Mouse (Mus musculus): ENCODE measurements around the gene Aym1. TPM values are rescaled to one million over a fixed set of nuclear protein-coding genes. Genes with fewer than 3 reads are reported as not detected.
A peak's percentile ranks its signal among the peaks of the same experiment; 100 is the strongest.

The Aym1 gene
- polyA plus RNA-seq, 1 experiment, result not detected

DNA sequence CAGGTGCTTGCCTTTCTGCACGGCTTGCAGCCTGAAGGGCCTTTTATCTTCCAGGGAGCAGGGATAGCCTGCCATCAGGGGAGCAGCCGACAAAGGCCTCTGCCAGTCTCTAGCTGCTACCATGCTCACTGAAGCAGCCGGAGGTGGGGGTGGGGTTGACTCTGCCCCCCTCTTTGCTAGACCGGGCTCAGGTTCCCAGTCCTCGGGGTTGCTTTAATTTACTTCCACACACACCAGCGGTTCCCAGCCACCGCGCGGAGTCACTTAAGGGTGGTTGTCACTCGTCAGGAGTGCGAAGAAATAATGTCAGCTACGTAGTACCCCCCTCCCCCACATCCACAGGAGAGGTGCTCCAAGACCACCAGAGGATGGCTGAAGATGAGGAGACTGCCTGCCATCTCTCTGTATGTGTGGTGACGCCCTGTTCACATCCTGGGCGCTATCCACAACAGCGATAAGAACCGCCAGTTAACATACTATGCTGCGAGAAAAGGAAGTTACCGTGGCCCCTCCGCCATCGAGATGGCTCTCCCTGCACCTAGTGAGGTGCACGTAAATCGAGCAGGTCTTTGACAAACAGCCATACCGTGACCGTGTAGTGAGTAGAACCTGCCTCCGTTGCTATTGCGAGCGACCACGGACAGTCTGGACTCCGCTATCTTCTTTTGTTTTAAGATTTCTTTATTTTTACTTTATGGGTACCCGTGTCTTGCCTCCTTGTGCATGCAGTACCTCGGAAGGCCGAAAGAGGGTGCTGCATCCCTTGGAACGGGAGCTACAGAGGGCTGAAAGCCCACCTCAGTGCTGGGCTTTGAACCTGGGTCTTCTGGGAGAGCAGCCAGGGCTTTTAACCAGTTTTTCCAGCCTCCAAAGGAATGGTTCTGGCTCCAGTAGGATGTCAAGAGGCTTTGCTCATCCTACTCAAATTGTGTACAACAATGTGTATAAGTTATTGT, 16.2 kb downstream of the Aym1 start:
- peaks cover 23% of the 10 kb centered on the region for H3K4me1 ChIP-seq (ENCODE audit: control insufficient read depth, insufficient read depth, low read length)
- H3K4me3 ChIP-seq (replicated peaks; ENCODE audit: insufficient read depth, low read depth, low read length), result peak overlapping the region; percentile 71
- peak overlapping the region; percentile 83 for H3K27ac ChIP-seq (ENCODE audit: insufficient read depth, low read length)
- DNase-seq, result peak; percentile 76 to 90
- no peak for TF ChIP-seq POLR2A (IDR thresholded peaks at IDR 0.05; ENCODE audit: borderline replicate concordance, insufficient read depth, low read length)
- TF ChIP-seq CTCF (IDR thresholded peaks at IDR 0.05; ENCODE audit: borderline replicate concordance, insufficient read depth, low read depth, low read length), result peak; percentile 94
- no peaks in the 10 kb centered on the region for H3K27me3 ChIP-seq (ENCODE audit: control insufficient read depth, insufficient read depth, low read length)
- 9% methylated on average over 33 of the region's 33 CpGs for WGBS

GRCm38 (mm10) chr5:113374290-113374689, 17.2 kb downstream of the Aym1 start:
- no peak for DNase-seq
- peaks cover 23% of the 10 kb centered on the region for H3K4me1 ChIP-seq (ENCODE audit: control insufficient read depth, insufficient read depth, low read length)
- H3K27me3 ChIP-seq (ENCODE audit: control insufficient read depth, insufficient read depth, low read length), result no peaks in the 10 kb centered on the region
- TF ChIP-seq CTCF (IDR thresholded peaks at IDR 0.05; ENCODE audit: borderline replicate concordance, insufficient read depth, low read depth, low read length) (no peak), POLR2A (IDR thresholded peaks at IDR 0.05; ENCODE audit: borderline replicate concordance, insufficient read depth, low read length) (no peak)
- WGBS, result 59% methylated on average over 10 of the region's 10 CpGs
- H3K4me3 ChIP-seq (replicated peaks; ENCODE audit: insufficient read depth, low read depth, low read length), result no peak overlapping the region
- H3K27ac ChIP-seq (ENCODE audit: insufficient read depth, low read length), result peak overlapping the region; percentile 61

- WGBS, result 41% methylated on average over 3 of the region's 3 CpGs
- Histone ChIP-seq H3K4me1 (ENCODE audit: control insufficient read depth, insufficient read depth, low read length) (peaks cover 23% of the 10 kb centered on the region), H3K4me3 (replicated peaks; ENCODE audit: insufficient read depth, low read depth, low read length) (no peak overlapping the region), H3K27ac (ENCODE audit: insufficient read depth, low read length) (no peak overlapping the region), H3K27me3 (ENCODE audit: control insufficient read depth, insufficient read depth, low read length) (no peaks in the 10 kb centered on the region)
- peak; percentile 73 to 86 for DNase-seq
- TF ChIP-seq POLR2A (IDR thresholded peaks at IDR 0.05; ENCODE audit: borderline replicate concordance, insufficient read depth, low read length) (no peak), CTCF (IDR thresholded peaks at IDR 0.05; ENCODE audit: borderline replicate concordance, insufficient read depth, low read depth, low read length) (peak; percentile 65; the same call in 1 of the 2 replicates)
Observed at GRCm38 (mm10) chr5:113375783-113376182, 18.7 kb downstream of the Aym1 start.

DNA sequence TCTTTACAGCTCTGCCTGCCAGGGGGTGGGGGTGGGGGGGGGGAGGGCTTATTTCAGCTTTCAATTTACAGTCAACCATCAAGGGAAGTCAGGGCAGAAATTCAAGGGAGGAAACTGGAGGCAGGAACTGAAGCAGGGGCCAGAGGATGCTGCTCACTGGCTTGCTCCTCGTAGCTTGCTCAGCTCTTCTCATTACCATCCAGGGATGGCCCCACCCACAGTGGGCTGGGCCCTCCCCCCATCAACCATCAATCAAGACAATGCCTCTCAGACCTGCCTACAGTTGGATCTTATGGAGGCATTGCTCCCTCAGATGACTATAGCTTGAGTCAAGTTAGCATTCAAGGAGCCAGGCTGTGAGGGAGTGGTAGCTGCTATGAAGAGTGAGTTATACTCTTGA, 19.2 kb downstream of the Aym1 start:
- DNase-seq, result no peak
- Histone ChIP-seq H3K27ac (ENCODE audit: insufficient read depth, low read length) (no peak overlapping the region), H3K27me3 (ENCODE audit: control insufficient read depth, insufficient read depth, low read length) (no peaks in the 10 kb centered on the region), H3K4me3 (replicated peaks; ENCODE audit: insufficient read depth, low read depth, low read length) (no peak overlapping the region), H3K4me1 (ENCODE audit: control insufficient read depth, insufficient read depth, low read length) (peaks cover 23% of the 10 kb centered on the region)
- TF ChIP-seq CTCF (IDR thresholded peaks at IDR 0.05; ENCODE audit: borderline replicate concordance, insufficient read depth, low read depth, low read length), result no peak
- TF ChIP-seq POLR2A (IDR thresholded peaks at IDR 0.05; ENCODE audit: borderline replicate concordance, insufficient read depth, low read length), result no peak
- WGBS, result 94% methylated on average over 1 of the region's 1 CpGs

GRCm38 (mm10) chr5:113379416-113379815, 22.3 kb downstream of the Aym1 start:
- H3K4me3 ChIP-seq (replicated peaks; ENCODE audit: insufficient read depth, low read depth, low read length), result no peak overlapping the region
- 80% methylated on average over 5 of the region's 5 CpGs for WGBS
- DNase-seq, result no peak
- H3K27me3 ChIP-seq (ENCODE audit: control insufficient read depth, insufficient read depth, low read length), result no peaks in the 10 kb centered on the region
- H3K27ac ChIP-seq (ENCODE audit: insufficient read depth, low read length), result no peak overlapping the region
- H3K4me1 ChIP-seq (ENCODE audit: control insufficient read depth, insufficient read depth, low read length), result peaks cover 8% of the 10 kb centered on the region
- TF ChIP-seq CTCF (IDR thresholded peaks at IDR 0.05; ENCODE audit: borderline replicate concordance, insufficient read depth, low read depth, low read length), result no peak
- no peak for TF ChIP-seq POLR2A (IDR thresholded peaks at IDR 0.05; ENCODE audit: borderline replicate concordance, insufficient read depth, low read length)

DNA sequence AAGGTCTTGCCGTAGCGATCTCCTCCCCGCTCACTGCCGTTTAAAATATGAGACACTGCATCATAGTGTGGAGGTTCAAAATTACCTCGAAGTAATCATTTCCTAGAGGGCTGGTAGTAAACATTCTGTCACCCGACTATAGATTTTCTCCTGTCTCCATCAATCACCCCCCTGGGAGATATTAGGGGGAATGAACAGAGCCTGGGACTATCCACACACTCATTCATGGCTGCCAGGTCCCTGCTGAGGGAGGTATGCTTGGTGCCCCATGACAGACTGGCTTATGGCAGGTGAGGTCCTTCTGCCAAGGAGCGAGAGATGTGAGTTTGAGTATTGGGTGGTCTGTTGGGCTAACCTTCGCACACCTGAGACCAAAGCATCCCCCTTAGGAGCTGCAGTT, 23.5 kb downstream of the Aym1 start:
- no peak overlapping the region for H3K4me3 ChIP-seq (replicated peaks; ENCODE audit: insufficient read depth, low read depth, low read length)
- DNase-seq, result no peak
- WGBS, result 86% methylated on average over 8 of the region's 8 CpGs

GRCm38 (mm10) chr5:113382580-113382979, 25.5 kb downstream of the Aym1 start:
- Histone ChIP-seq H3K4me1 (ENCODE audit: control insufficient read depth, insufficient read depth, low read length) (no peaks in the 10 kb centered on the region), H3K4me3 (replicated peaks; ENCODE audit: insufficient read depth, low read depth, low read length) (no peak overlapping the region), H3K27ac (ENCODE audit: insufficient read depth, low read length) (no peak overlapping the region), H3K27me3 (ENCODE audit: control insufficient read depth, insufficient read depth, low read length) (no peaks in the 10 kb centered on the region)
- TF ChIP-seq CTCF (IDR thresholded peaks at IDR 0.05; ENCODE audit: borderline replicate concordance, insufficient read depth, low read depth, low read length) (no peak), POLR2A (IDR thresholded peaks at IDR 0.05; ENCODE audit: borderline replicate concordance, insufficient read depth, low read length) (no peak)
- 68% methylated on average over 4 of the region's 4 CpGs for WGBS
- DNase-seq, result no peak

More for the DNA sequence above, 23.5 kb downstream of the Aym1 start:
- TF ChIP-seq CTCF (IDR thresholded peaks at IDR 0.05; ENCODE audit: borderline replicate concordance, insufficient read depth, low read depth, low read length) (no peak), POLR2A (IDR thresholded peaks at IDR 0.05; ENCODE audit: borderline replicate concordance, insufficient read depth, low read length) (no peak)
- Histone ChIP-seq H3K27me3 (ENCODE audit: control insufficient read depth, insufficient read depth, low read length) (no peaks in the 10 kb centered on the region), H3K27ac (ENCODE audit: insufficient read depth, low read length) (no peak overlapping the region), H3K4me1 (ENCODE audit: control insufficient read depth, insufficient read depth, low read length) (peaks cover under 1% of the 10 kb centered on the region; the same call in 1 of the 2 replicates)

- Histone ChIP-seq H3K27me3 (ENCODE audit: control insufficient read depth, insufficient read depth, low read length) (no peaks in the 10 kb centered on the region), H3K27ac (ENCODE audit: insufficient read depth, low read length) (no peak overlapping the region), H3K4me1 (ENCODE audit: control insufficient read depth, insufficient read depth, low read length) (peaks cover 13% of the 10 kb centered on the region), H3K4me3 (replicated peaks; ENCODE audit: insufficient read depth, low read depth, low read length) (no peak overlapping the region)
- DNase-seq, result no peak
- TF ChIP-seq POLR2A (IDR thresholded peaks at IDR 0.05; ENCODE audit: borderline replicate concordance, insufficient read depth, low read length) (no peak), CTCF (IDR thresholded peaks at IDR 0.05; ENCODE audit: borderline replicate concordance, insufficient read depth, low read depth, low read length) (no peak)
- 73% methylated on average over 8 of the region's 8 CpGs for WGBS
Observed at GRCm38 (mm10) chr5:113393766-113394165, 36.7 kb downstream of the Aym1 start.
